Mouse (Mus musculus) heart, adult 11 months (tissue): ENCODE measurements around the gene Mbd5.

Experiments
- DNase-seq: peaks from one replicate; pipeline ENCODE4 v3.0.0; 2022

The Mbd5 gene

GRCm38 (mm10) chr2:49354066-49354465, 404.8 kb downstream of the Mbd5 start:
- DNase-seq: peak; percentile 9

DNA sequence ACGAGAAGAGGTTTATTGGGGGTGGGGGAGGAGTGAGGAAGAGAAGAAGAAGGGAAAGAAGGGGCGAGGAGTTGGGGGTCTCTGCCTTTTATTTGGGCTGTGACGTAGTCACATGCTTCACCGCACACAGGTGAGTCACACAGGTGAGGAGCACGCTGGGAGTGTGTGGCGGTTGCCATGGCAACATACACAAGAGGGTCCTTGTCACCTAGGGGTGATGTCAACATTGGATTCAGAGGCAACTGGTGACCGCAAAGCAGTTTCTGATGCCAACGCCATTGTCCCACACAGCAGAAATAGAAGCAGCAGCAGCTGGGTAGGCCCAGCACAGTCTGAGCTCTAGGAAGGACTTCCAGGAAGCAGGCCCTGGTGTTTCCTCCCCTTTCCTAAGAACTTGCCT, 406.6 kb downstream of the Mbd5 start:
- peak; percentile 54 for DNase-seq

- no peak for DNase-seq
These were observed 409.0 kb downstream of the Mbd5 start for GRCm38 (mm10) chr2:49358128-49358814.

DNA sequence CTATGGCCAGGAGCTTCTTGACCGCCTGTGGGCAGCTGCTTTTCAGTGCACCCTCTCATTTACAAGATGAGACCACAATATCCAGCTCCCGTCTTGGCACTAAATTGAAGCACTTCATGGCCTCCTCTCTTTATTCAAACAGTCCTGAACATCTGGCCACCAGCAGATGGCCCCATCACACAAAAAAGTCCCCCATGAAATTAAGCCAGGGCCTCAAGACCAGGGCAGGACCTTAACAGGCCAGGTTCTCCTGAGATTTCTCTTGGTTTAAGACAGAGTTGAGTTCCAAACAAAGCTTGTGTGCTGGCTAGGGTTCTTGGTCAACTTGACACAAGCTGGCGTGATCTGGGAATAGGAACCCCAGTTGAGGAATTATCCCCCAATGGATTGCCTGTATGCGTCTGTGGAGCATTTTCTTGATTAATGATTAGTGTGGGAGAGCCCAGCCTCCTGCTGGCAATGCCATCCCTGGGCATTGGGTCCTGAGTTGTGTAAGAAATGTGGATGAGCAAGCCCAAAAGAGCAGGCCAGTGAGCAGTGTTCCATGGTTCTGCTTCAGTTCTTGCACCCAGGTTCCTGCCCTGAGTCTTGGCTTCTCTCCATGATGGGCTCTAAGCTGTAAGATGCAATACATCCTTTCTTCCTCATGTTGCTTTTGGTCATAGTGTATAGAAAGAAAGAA, 409.7 kb downstream of the Mbd5 start:
- peak; percentile 93 for DNase-seq

- no peak for DNase-seq
These were observed 410.4 kb downstream of the Mbd5 start for GRCm38 (mm10) chr2:49359706-49360105.

GRCm38 (mm10) chr2:49364546-49364945, 415.2 kb downstream of the Mbd5 start:
- DNase-seq: no peak

DNA sequence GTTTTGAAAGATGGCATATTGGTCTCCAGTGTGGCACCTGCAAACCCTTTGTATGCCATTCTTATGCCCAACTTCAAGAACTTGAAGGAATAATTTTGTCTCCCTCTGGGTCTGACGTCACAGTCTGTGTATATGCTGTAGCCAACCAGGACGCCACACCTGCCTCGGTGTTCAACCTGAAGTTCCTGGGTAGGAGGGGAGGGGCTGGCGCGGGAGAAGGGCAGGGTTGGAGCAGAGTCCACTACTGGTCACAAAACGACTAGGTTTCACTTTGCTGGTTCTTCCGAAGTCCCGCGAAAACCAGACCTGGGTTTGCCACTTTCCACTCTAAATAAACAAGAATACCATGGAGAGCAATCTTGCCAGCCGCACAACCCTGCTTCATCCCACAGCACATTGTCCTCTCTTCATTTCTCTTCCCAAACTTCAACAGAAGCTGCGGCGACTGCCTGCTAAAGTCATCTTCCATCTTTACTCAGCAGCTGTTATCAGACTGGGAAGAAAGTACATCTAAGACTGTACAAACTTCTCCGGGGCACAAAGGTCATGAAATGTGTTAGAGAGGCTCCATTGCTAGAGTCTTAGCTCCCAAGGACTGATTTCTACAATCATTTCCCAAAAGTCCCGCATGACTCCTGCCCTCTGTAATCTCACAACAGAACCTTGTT, 417.7 kb downstream of the Mbd5 start:
- DNase-seq: peak; percentile 54

GRCm38 (mm10) chr2:49367546-49367917, 418.2 kb downstream of the Mbd5 start:
- DNase-seq: peak; percentile 84

DNA sequence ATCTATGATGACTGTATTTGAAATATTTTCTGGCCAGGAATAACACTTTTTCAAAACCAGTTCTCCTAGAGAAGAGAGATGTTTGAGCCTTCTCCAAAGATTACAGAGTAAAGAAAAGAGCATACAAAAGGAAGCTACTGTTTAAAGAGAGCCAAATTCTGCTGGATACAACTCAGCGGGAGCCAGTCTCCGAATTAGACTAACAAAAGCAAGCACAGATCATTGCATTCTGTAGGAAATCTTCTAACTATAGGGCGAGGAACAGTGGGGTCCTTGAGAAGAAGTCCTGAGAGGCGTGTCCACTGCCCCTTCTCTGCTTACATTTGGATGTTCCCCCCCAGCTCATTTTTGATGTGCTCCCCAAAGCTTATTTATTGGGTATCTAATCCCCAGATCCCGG, 422.3 kb downstream of the Mbd5 start:
- DNase-seq: peak; percentile 19

GRCm38 (mm10) chr2:49372586-49372985, 423.3 kb downstream of the Mbd5 start:
- DNase-seq: no peak
